Mouse (Mus musculus) heart, adult 18-20 months (tissue): ENCODE measurements at regions not wholly inside any gene's neighbourhood (a gene's known extent, or its start where the extent isn't known, plus 50 kb on each side); places are given as distances from the start of the nearest gene placed in this dataset.

Experiments
- DNase-seq, 2 experiments: peaks; one replicate each; pipeline ENCODE4 v3.0.0; 2021 to 2022; ENCODE audit warnings: mixed read lengths in 1 of 2

- no peak for DNase-seq
Measured at GRCm38 (mm10) chr12:13668485-13669022, 399.6 kb downstream of the Nbas start.

DNA sequence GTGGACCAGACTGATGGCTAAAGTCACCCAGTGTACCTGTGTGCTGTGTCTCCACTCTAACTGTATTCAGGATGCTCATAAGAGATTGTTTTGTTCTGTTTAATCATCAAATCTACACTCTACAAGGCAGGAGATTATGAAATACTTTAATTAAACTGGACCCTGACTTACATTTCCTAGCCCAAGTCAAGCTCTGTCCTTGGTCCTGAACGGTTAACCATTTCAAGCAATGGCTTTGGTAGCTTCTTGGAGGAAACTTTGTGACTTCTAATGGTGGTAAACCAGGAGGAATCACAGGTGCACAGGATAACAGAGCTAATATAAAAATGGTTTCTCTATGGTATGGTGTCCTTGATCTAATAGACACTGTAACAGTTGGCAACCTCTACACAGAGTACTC is 370.4 kb downstream of the Nbas start:
- DNase-seq = no peak
